Mouse (Mus musculus): Measurements from ENCODE around the gene Leap2. TPM values are rescaled to one million over a fixed set of nuclear protein-coding genes. Genes with fewer than 3 reads are reported as not detected.

Gene Leap2
- polyA plus RNA-seq, 1 experiment: not detected

GRCm38 (mm10) chr11:53411738-53412137 is 11.2 kb downstream of the Leap2 start:
- peak; percentile 25; the same call in 1 of the 2 replicates for TF ChIP-seq CTCF (IDR thresholded peaks at IDR 0.05; ENCODE audit: borderline replicate concordance, insufficient read depth, low read depth, low read length)
- no peak for TF ChIP-seq POLR2A (IDR thresholded peaks at IDR 0.05; ENCODE audit: borderline replicate concordance, insufficient read depth, low read length)
- Histone ChIP-seq H3K27ac (ENCODE audit: insufficient read depth, low read length) (no peak overlapping the region), H3K4me1 (ENCODE audit: control insufficient read depth, insufficient read depth, low read length) (no peaks in the 10 kb centered on the region), H3K4me3 (replicated peaks; ENCODE audit: insufficient read depth, low read depth, low read length) (no peak overlapping the region), H3K27me3 (ENCODE audit: control insufficient read depth, insufficient read depth, low read length) (no peaks in the 10 kb centered on the region)
- DNase-seq: no peak

GRCm38 (mm10) chr11:53403638-53404037 is 19.3 kb downstream of the Leap2 start:
- no peaks in the 10 kb centered on the region for H3K4me1 ChIP-seq (ENCODE audit: control insufficient read depth, insufficient read depth, low read length)
- H3K27me3 ChIP-seq (ENCODE audit: control insufficient read depth, insufficient read depth, low read length): no peaks in the 10 kb centered on the region
- TF ChIP-seq CTCF (IDR thresholded peaks at IDR 0.05; ENCODE audit: borderline replicate concordance, insufficient read depth, low read depth, low read length) (no peak), POLR2A (IDR thresholded peaks at IDR 0.05; ENCODE audit: borderline replicate concordance, insufficient read depth, low read length) (no peak)
- DNase-seq: no peak
- H3K4me3 ChIP-seq (replicated peaks; ENCODE audit: insufficient read depth, low read depth, low read length): no peak overlapping the region
- no peak overlapping the region for H3K27ac ChIP-seq (ENCODE audit: insufficient read depth, low read length)
- WGBS: 87% methylated on average over 1 of the region's 1 CpGs

DNA sequence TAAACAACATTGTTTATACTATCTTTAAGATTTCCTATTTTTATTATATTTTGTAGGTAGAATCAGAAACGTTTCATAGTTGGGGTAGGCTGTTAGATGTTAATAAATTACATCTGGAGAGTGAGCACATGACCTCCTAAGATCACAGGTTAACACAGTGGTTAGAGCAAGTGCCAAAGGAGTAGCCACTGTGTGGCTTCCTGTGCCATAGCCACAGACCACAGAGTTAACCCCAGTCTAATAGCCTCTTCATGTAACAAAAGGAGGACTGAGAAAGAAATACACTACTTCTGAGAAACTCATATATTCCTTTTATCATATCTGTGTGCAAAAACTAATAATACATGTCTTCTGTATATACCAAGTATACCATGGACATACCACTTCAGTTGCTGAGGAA is 29.1 kb downstream of the Leap2 start:
- WGBS: 96% methylated on average over 1 of the region's 1 CpGs
- no peak overlapping the region for H3K27ac ChIP-seq (ENCODE audit: insufficient read depth, low read length)

GRCm38 (mm10) chr11:53383758-53384428 is 39.1 kb downstream of the Leap2 start:
- H3K4me3 ChIP-seq (replicated peaks; ENCODE audit: insufficient read depth, low read depth, low read length): no peak overlapping the region
- 96% methylated on average over 2 of the region's 2 CpGs for WGBS
- H3K4me1 ChIP-seq (ENCODE audit: control insufficient read depth, insufficient read depth, low read length): no peaks in the 10 kb centered on the region
- TF ChIP-seq POLR2A (IDR thresholded peaks at IDR 0.05; ENCODE audit: borderline replicate concordance, insufficient read depth, low read length): no peak
- TF ChIP-seq CTCF (IDR thresholded peaks at IDR 0.05; ENCODE audit: borderline replicate concordance, insufficient read depth, low read depth, low read length): no peak
- DNase-seq: no peak
- H3K27me3 ChIP-seq (ENCODE audit: control insufficient read depth, insufficient read depth, low read length): no peaks in the 10 kb centered on the region
- H3K27ac ChIP-seq (ENCODE audit: insufficient read depth, low read length): no peak overlapping the region

More for the DNA sequence above, 29.1 kb downstream of the Leap2 start:
- DNase-seq: no peak
- no peak overlapping the region for H3K4me3 ChIP-seq (replicated peaks; ENCODE audit: insufficient read depth, low read depth, low read length)
- no peaks in the 10 kb centered on the region for H3K27me3 ChIP-seq (ENCODE audit: control insufficient read depth, insufficient read depth, low read length)
- no peaks in the 10 kb centered on the region for H3K4me1 ChIP-seq (ENCODE audit: control insufficient read depth, insufficient read depth, low read length)
- TF ChIP-seq POLR2A (IDR thresholded peaks at IDR 0.05; ENCODE audit: borderline replicate concordance, insufficient read depth, low read length) (no peak), CTCF (IDR thresholded peaks at IDR 0.05; ENCODE audit: borderline replicate concordance, insufficient read depth, low read depth, low read length) (no peak)

- no peak for DNase-seq
- TF ChIP-seq POLR2A (IDR thresholded peaks at IDR 0.05; ENCODE audit: borderline replicate concordance, insufficient read depth, low read length) (no peak), CTCF (IDR thresholded peaks at IDR 0.05; ENCODE audit: borderline replicate concordance, insufficient read depth, low read depth, low read length) (no peak)
- no peak overlapping the region for H3K4me3 ChIP-seq (replicated peaks; ENCODE audit: insufficient read depth, low read depth, low read length)
- H3K4me1 ChIP-seq (ENCODE audit: control insufficient read depth, insufficient read depth, low read length): no peaks in the 10 kb centered on the region; the same call in 1 of the 2 replicates
- WGBS: 82% methylated on average over 1 of the region's 1 CpGs
- H3K27ac ChIP-seq (ENCODE audit: insufficient read depth, low read length): 0 out of 2 replicates have a peak overlapping the region, but pooled peaks have one; percentile 39
- H3K27me3 ChIP-seq (ENCODE audit: control insufficient read depth, insufficient read depth, low read length): no peaks in the 10 kb centered on the region
Measured at GRCm38 (mm10) chr11:53378918-53379317, 44.1 kb downstream of the Leap2 start.

Other genes with a start within 250 kb of the Leap2 start
- gene Hspa4, start 122.7 kb downstream of the Leap2 start, polyA plus RNA-seq (2012; rRNA removed): 86.9 and 87.9 TPM in 2 replicates
- 10.8 and 11.8 TPM in 2 replicates for gene Zcchc10, start 98.5 kb downstream of the Leap2 start, polyA plus RNA-seq (2012; rRNA removed)
- gene Aff4, start 72.3 kb downstream of the Leap2 start, polyA plus RNA-seq (2012; rRNA removed): 48.2 and 50.8 TPM in 2 replicates
- gene Uqcrq, start 7.7 kb upstream of the Leap2 start, polyA plus RNA-seq (2012; rRNA removed): 447 and 454 TPM in 2 replicates
- gene Gdf9, start 7.9 kb upstream of the Leap2 start, polyA plus RNA-seq (2012; rRNA removed): 2.2 and 2.5 TPM in 2 replicates
- gene Gm10447, start 33.9 kb upstream of the Leap2 start, polyA plus RNA-seq (2012; rRNA removed): 0.06 TPM in 1 of 2 replicates, not detected in the other
- 7.7 and 8.8 TPM in 2 replicates for gene Shroom1, start 34.0 kb upstream of the Leap2 start, polyA plus RNA-seq (2012; rRNA removed)
- not detected in 2 replicates for gene Gm9837, start 47.3 kb upstream of the Leap2 start, polyA plus RNA-seq (2012; rRNA removed)
- 0.65 and 1.6 TPM in 2 replicates for gene Gm9945, start 57.0 kb upstream of the Leap2 start, polyA plus RNA-seq (2012; rRNA removed)
- 23.1 and 27.1 TPM in 2 replicates for gene Sowaha, start 57.1 kb upstream of the Leap2 start, polyA plus RNA-seq (2012; rRNA removed)
- gene Sept8, start 96.1 kb upstream of the Leap2 start, polyA plus RNA-seq (2012; rRNA removed): 318 and 354 TPM in 2 replicates
- gene Kif3a, start 144.2 kb upstream of the Leap2 start, polyA plus RNA-seq (2012; rRNA removed): 91.1 and 93.2 TPM in 2 replicates
- not detected in 2 replicates for gene Il4, start 195.5 kb upstream of the Leap2 start, polyA plus RNA-seq (2012; rRNA removed)
- not detected in 2 replicates for gene Il13, start 211.5 kb upstream of the Leap2 start, polyA plus RNA-seq (2012; rRNA removed)